Mouse (Mus musculus) erythroblast, embryonic 14.5 days (primary cell): ENCODE measurements around the gene Ssrp1.

ENCODE experiments used
- GATA1 ChIP-seq: IDR thresholded peaks from 2 replicates; pipeline ENCODE4 v1.6.1; 2012; ENCODE audit warnings: low read length, inconsistent platforms, mixed read lengths
- TAL1 ChIP-seq: IDR thresholded peaks from 3 replicates; pipeline ENCODE4 v1.6.1; 2012; ENCODE audit warnings: low read length, inconsistent platforms, mixed read lengths

DNA sequence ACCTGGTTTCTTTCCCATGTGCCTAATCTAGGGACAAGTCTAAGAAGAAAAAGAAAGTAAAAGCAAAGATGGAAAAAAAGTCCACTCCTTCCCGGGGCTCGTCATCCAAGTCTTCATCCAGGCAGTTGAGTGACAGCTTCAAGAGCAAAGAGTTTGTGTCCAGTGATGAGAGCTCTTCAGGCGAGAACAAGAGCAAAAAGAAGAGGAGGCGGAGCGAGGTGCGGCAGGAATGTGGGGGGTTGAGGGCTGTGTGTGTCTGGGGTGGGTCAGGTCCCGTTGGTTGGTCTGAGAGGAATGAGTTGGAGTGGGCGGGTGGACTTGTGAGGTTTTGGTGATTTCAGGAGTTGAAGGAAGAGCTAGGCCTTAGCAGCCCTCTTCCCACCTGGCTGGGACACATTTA, 9.2 kb downstream of the Ssrp1 start:
- TF ChIP-seq TAL1 (no peak), GATA1 (no peak)
